Mouse (Mus musculus): ENCODE measurements at regions not wholly inside any gene's neighbourhood (a gene's known extent, or its start where the extent isn't known, plus 50 kb on each side); places are given as distances from the start of the nearest gene placed in this dataset.

- no peak for TF ChIP-seq GATA1 (IDR thresholded peaks at IDR 0.05; ENCODE audit: low read length)
These were observed 382.0 kb downstream of the Gm45692 start for GRCm38 (mm10) chr8:26501196-26501813.

GRCm38 (mm10) chr8:26501814-26502572 lies 382.7 kb downstream of the Gm45692 start:
- TF ChIP-seq GATA1 (IDR thresholded peaks at IDR 0.05; ENCODE audit: low read length), result no peak

- no peak for TF ChIP-seq GATA1 (IDR thresholded peaks at IDR 0.05; ENCODE audit: low read length)
These were observed 383.4 kb downstream of the Gm45692 start for GRCm38 (mm10) chr8:26502772-26503171.

- no peak for TF ChIP-seq GATA1 (IDR thresholded peaks at IDR 0.05; ENCODE audit: low read length)
These were observed 384.6 kb downstream of the Gm45692 start for GRCm38 (mm10) chr8:26503918-26504317.

GRCm38 (mm10) chr8:26504319-26505035 lies 385.1 kb downstream of the Gm45692 start:
- no peak for TF ChIP-seq GATA1 (IDR thresholded peaks at IDR 0.05; ENCODE audit: low read length)

GRCm38 (mm10) chr8:26507611-26508070 lies 388.3 kb downstream of the Gm45692 start:
- no peak for TF ChIP-seq GATA1 (IDR thresholded peaks at IDR 0.05; ENCODE audit: low read length)

- no peak for TF ChIP-seq GATA1 (IDR thresholded peaks at IDR 0.05; ENCODE audit: low read length)
These were observed 389.9 kb downstream of the Gm45692 start for GRCm38 (mm10) chr8:26509254-26509653.

- no peak for TF ChIP-seq GATA1 (IDR thresholded peaks at IDR 0.05; ENCODE audit: low read length)
These were observed 393.7 kb downstream of the Gm45692 start for GRCm38 (mm10) chr8:26513001-26513400.

- no peak for TF ChIP-seq GATA1 (IDR thresholded peaks at IDR 0.05; ENCODE audit: low read length)
These were observed 404.9 kb downstream of the Gm45692 start for GRCm38 (mm10) chr8:26524237-26524636.

- no peak for TF ChIP-seq GATA1 (IDR thresholded peaks at IDR 0.05; ENCODE audit: low read length)
These were observed 407.3 kb downstream of the Gm45692 start for GRCm38 (mm10) chr8:26526474-26527185.

- no peak for TF ChIP-seq GATA1 (IDR thresholded peaks at IDR 0.05; ENCODE audit: low read length)
These were observed 407.8 kb downstream of the Gm45692 start for GRCm38 (mm10) chr8:26527186-26527580.

- no peak for TF ChIP-seq GATA1 (IDR thresholded peaks at IDR 0.05; ENCODE audit: low read length)
These were observed 410.6 kb downstream of the Gm45692 start for GRCm38 (mm10) chr8:26529921-26530320.

- no peak for TF ChIP-seq GATA1 (IDR thresholded peaks at IDR 0.05; ENCODE audit: low read length)
These were observed 414.4 kb downstream of the Gm45692 start for GRCm38 (mm10) chr8:26533444-26534421.

- no peak for TF ChIP-seq GATA1 (IDR thresholded peaks at IDR 0.05; ENCODE audit: low read length)
These were observed 416.5 kb downstream of the Gm45692 start for GRCm38 (mm10) chr8:26535816-26536215.

Measured in G1E-ER4 (cell line).